Mouse (Mus musculus): ENCODE results near the gene Stx18. TPM values are rescaled to one million over a fixed set of nuclear protein-coding genes. Genes with fewer than 3 reads are reported as not detected.

Stx18 gene
- polyA plus RNA-seq, 1 experiment from 2014 or later = 54.4 TPM

Other genes with a start within 250 kb of the Stx18 start
- 176 and 192 TPM in 2 replicates for gene Msx1, start 214.2 kb upstream of the Stx18 start, polyA plus RNA-seq (2016; fragmentation: Nextera tagmentation; extraction: Ambion mirVana)
- gene Nsg1, start 121.2 kb downstream of the Stx18 start, polyA plus RNA-seq (2016; fragmentation: Nextera tagmentation; extraction: Ambion mirVana) = 112 and 114 TPM in 2 replicates
- 16.0 and 18.0 TPM in 2 replicates for gene Zbtb49, start 181.7 kb downstream of the Stx18 start, polyA plus RNA-seq (2016; fragmentation: Nextera tagmentation; extraction: Ambion mirVana)
- gene Lyar, start 181.7 kb downstream of the Stx18 start, polyA plus RNA-seq (2016; fragmentation: Nextera tagmentation; extraction: Ambion mirVana) = 191 and 208 TPM in 2 replicates
- gene Tmem128, start 221.4 kb downstream of the Stx18 start, polyA plus RNA-seq (2016; fragmentation: Nextera tagmentation; extraction: Ambion mirVana) = 75.5 and 79.5 TPM in 2 replicates
- 0.04 TPM in 1 of 2 replicates, not detected in the other for gene Otop1, start 237.2 kb downstream of the Stx18 start, polyA plus RNA-seq (2016; fragmentation: Nextera tagmentation; extraction: Ambion mirVana)